Mouse (Mus musculus) stomach, embryonic 14.5 days (tissue): ENCODE data around the gene Slc36a1. TPM values are rescaled to one million over a fixed set of nuclear protein-coding genes. Genes with fewer than 3 reads are reported as not detected.

Experiments used
- ATAC-seq: fragments of 200-750 bp; cut with Nextera tagmentation; 2 replicates; pipeline ENCODE4 v1.8.0; 2017; ENCODE audit warnings: low read depth, moderate TSS enrichment; ENCODE audit not compliant: insufficient number of reproducible peaks, insufficient read depth, low FRiP score
- H3K27ac ChIP-seq: fragments of 300-500 bp; sonication (generic); 2 replicates; pipeline ENCODE4 v1.5.1; 2014; ENCODE audit warnings: mild to moderate bottlenecking, low read length, moderate library complexity, mixed read lengths
- H3K27me3 ChIP-seq: fragments of 300-500 bp; sonication (generic); 2 replicates; pipeline ENCODE4 v1.6.1; 2014; ENCODE audit warnings: low read length, control low read depth, mixed read lengths; ENCODE audit not compliant: control insufficient read depth, insufficient read depth
- H3K36me3 ChIP-seq: fragments of 300-500 bp; sonication (generic); 2 replicates; pipeline ENCODE4 v1.6.1; 2014; ENCODE audit warnings: mild to moderate bottlenecking, control low read depth, low read length, moderate library complexity, mixed read lengths; ENCODE audit not compliant: control insufficient read depth, insufficient read depth
- H3K4me1 ChIP-seq: fragments of 300-500 bp; sonication (generic); 2 replicates; pipeline ENCODE4 v1.6.1; 2014; ENCODE audit warnings: low read length, control low read depth, mixed read lengths; ENCODE audit not compliant: control insufficient read depth, insufficient read depth
- H3K4me2 ChIP-seq: fragments of 300-500 bp; sonication (generic); replicated peaks from 2 replicates; pipeline ENCODE4 v1.6.1; 2014; ENCODE audit warnings: low read depth, low read length, control low read depth
- H3K4me3 ChIP-seq: fragments of 300-500 bp; sonication (generic); 2 replicates; pipeline ENCODE4 v1.5.1; 2014; ENCODE audit warnings: low read depth, low read length, control low read depth
- H3K9ac ChIP-seq: fragments of 300-500 bp; sonication (generic); replicated peaks from 2 replicates; pipeline ENCODE4 v1.6.1; 2014; ENCODE audit warnings: low read depth, mild to moderate bottlenecking, control low read depth, low read length, moderate library complexity, mixed read lengths
- H3K9me3 ChIP-seq: fragments of 300-500 bp; sonication (generic); 2 replicates; pipeline ENCODE4 v1.6.1; 2016; ENCODE audit warnings: low read depth, low read length, control low read depth; ENCODE audit not compliant: control insufficient read depth
- WGBS: fragments of 180-500 bp; shearing (Covaris S2); extraction: QIAGEN DNeasy Blood & Tissue Kit; methylation state at CpG from one replicate; pipeline ENCODE4 v1.1.7; 2014; 5-methylcytosine and 5-hydroxymethylcytosine counted together
- polyA plus RNA-seq: library from polyadenylated mRNA; unstranded; fragments of >200 nt; fragmentation: Nextera tagmentation; extraction: Ambion mirVana; gene quantifications from 2 replicates; pipeline ENCODE4 v1.2.1, GENCODE M21; 2014

Slc36a1 gene
- polyA plus RNA-seq, 1 experiment from 2014 or later = 2.5 TPM

DNA sequence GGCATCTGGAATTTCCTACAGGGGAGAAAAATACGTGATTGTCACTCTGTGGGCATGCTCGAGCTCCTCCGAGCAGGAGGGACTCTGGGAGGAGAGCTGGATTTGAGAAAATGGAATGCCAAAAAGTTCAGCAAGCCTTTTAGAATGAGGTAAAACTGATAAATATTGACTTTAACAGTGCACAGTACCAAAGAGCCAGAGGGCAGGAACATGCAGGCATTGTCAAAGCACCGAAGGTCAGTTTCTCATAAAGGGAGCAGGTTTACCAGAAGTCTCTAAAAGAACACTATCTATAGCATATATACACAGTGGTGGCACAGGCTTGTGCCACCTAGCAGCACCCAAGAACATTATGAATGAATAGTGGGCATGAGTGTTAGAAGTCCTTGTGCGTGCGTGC is 35.2 kb upstream of the Slc36a1 start:
- H3K4me1 ChIP-seq = no peaks in the 10 kb centered on the region
- WGBS = 81% methylated on average over 6 of the region's 6 CpGs

DNA sequence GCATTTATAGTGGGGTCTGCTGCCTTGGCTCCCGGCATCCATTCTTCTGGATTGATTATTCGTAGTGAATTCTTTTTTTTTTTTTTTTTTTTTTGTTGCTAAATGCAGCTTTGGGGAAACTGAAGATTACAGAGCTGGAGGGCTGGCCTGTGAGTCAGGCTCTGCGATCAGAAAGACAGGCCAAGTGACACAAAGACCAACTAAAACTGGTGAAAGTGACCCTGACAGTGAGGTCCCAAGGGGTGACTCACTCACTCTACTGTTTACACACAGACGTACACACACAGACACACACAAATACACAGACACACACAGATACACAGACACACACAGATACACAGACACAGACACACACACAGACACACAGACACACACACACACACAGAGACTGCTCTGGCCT is 33.6 kb upstream of the Slc36a1 start:
- H3K27me3 ChIP-seq = no peaks in the 10 kb centered on the region; the same call in 1 of the 2 replicates
- no peaks in the 10 kb centered on the region for H3K36me3 ChIP-seq
- H3K4me2 ChIP-seq = no peak overlapping the region
- WGBS = 71% methylated on average over 4 of the region's 4 CpGs
- H3K4me3 ChIP-seq = no peak overlapping the region
- H3K9me3 ChIP-seq = no peaks in the 10 kb centered on the region
- no peak overlapping the region for H3K9ac ChIP-seq
- H3K27ac ChIP-seq = no peak overlapping the region
- no peak for ATAC-seq
- no peaks in the 10 kb centered on the region for H3K4me1 ChIP-seq

More for the DNA sequence above, 35.2 kb upstream of the Slc36a1 start:
- no peaks in the 10 kb centered on the region; the same call in 1 of the 2 replicates for H3K27me3 ChIP-seq
- no peak overlapping the region for H3K9ac ChIP-seq
- no peaks in the 10 kb centered on the region for H3K36me3 ChIP-seq
- no peak overlapping the region for H3K4me3 ChIP-seq
- no peak overlapping the region for H3K27ac ChIP-seq
- ATAC-seq = no peak
- no peak overlapping the region for H3K4me2 ChIP-seq
- H3K9me3 ChIP-seq = no peaks in the 10 kb centered on the region

DNA sequence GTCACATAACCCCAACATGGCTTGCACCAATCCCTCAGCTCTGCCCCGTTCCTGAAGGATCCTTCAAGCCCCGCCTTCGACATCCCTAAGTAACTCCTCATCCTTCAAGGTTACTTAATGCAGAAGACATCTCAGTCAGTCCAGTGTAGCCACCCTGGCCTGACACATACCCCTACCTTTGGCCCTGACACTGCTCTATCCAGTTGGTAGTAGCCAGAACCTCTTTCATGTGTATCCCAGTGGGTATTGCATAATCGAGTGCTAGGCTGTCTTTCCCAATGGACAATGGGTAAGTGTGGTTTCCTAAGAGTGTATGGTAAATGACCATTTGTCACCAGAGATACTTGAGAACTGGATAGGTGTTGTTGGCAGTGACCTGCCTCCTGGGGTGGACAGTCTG is 25.3 kb upstream of the Slc36a1 start:
- Histone ChIP-seq H3K9ac (no peak overlapping the region), H3K4me3 (no peak overlapping the region), H3K9me3 (no peaks in the 10 kb centered on the region), H3K27me3 (no peaks in the 10 kb centered on the region), H3K36me3 (no peaks in the 10 kb centered on the region), H3K4me1 (no peaks in the 10 kb centered on the region), H3K27ac (no peak overlapping the region), H3K4me2 (no peak overlapping the region)
- 83% methylated on average over 4 of the region's 4 CpGs for WGBS
- no peak for ATAC-seq

DNA sequence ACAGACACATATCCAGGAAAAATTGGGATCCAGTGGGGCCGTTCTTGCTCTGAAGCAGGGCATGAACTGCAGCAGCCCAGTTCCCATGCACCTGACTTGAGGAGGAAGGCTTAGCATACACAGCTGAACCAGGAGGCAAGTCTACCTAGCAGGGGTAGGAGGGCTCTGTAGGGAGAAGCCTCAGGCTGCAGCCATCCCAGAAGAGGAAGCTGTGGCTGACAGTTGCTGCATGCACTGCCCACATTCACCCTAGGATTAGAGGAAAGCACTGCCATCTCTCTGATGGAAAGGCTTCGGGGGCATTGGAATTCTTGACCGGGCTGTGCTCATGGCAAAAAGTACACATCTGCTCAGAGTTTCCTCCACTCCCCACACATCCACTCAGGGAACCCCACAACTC is 24.3 kb upstream of the Slc36a1 start:
- Histone ChIP-seq H3K9ac (no peak overlapping the region), H3K4me2 (no peak overlapping the region), H3K4me1 (no peaks in the 10 kb centered on the region), H3K36me3 (no peaks in the 10 kb centered on the region), H3K4me3 (no peak overlapping the region), H3K9me3 (no peaks in the 10 kb centered on the region), H3K27ac (no peak overlapping the region), H3K27me3 (no peaks in the 10 kb centered on the region)
- WGBS = 82% methylated on average over 3 of the region's 3 CpGs
- no peak for ATAC-seq

DNA sequence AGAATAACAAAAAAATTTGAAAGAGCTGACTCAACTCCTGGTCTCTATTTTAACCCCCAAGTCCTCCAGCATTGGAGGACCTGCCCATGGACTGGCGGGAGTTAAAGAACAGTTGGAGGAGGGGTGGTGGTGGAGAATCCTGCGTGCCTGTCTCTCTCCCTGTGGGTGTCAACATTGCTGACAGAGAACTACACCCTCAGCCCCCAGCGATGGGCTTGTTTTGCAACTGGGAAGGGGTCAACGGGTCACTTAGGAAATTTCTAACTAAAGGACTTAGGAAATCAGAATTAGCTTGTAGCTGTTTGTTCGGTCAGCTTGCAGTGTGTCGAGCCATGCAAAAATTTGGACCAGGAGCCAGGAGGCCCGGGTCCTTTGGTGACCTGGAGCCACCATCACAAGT is 21.0 kb upstream of the Slc36a1 start:
- Histone ChIP-seq H3K27me3 (no peaks in the 10 kb centered on the region), H3K9me3 (no peaks in the 10 kb centered on the region), H3K4me3 (no peak overlapping the region), H3K4me1 (no peaks in the 10 kb centered on the region), H3K36me3 (no peaks in the 10 kb centered on the region), H3K27ac (no peak overlapping the region), H3K4me2 (no peak overlapping the region), H3K9ac (no peak overlapping the region)
- WGBS = 48% methylated on average over 7 of the region's 7 CpGs
- no peak for ATAC-seq

DNA sequence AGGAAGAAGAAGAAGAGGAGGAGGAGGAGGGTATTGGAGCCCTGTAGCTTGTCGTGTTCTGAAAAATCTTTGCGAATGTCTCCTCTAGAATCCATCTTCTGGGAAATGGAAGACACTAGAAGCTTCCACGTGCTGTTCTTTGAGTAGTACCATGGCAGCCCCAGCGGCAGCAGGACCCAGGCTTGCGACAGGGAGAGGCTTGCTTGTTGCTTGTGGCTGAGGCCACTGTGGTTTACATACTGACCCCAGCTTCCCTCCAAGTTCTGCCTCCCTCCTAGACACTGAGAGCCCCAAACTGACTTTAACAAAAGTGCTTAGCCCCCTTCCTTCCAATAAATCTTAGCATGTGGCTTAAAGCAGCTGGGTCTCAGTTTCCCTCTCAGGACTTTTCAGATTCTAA is 19.9 kb upstream of the Slc36a1 start:
- Histone ChIP-seq H3K9ac (no peak overlapping the region), H3K9me3 (no peaks in the 10 kb centered on the region), H3K27ac (no peak overlapping the region), H3K4me2 (no peak overlapping the region), H3K36me3 (no peaks in the 10 kb centered on the region), H3K4me1 (no peaks in the 10 kb centered on the region), H3K4me3 (no peak overlapping the region), H3K27me3 (no peaks in the 10 kb centered on the region)
- WGBS = 81% methylated on average over 5 of the region's 5 CpGs
- no peak for ATAC-seq

DNA sequence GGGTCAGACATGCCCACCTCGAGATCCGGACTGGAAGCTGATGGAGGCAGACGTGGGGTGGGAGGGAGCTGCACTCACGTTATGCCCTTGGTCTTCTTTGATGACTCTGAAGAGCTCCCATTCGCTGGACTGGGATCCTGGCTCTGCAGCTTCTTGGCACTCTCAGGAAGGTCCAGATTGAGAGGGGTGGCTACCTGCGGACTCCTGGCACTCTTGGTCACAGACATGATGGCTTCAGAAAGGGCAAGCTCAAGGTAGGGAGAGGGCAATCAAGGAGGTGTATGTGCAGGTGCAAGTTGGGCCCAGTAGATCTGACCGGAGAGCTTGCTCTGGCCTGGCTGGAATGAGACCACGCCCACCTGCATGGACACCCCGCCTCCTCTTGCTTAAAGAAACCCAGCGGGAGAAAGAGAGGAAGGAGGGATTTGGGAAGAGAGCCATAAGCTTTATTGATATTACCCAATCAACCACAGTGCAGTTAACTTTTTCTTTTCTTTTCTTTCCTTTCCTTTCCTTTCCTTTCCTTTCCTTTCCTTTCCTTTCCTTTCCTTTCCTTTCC is 19.3 kb upstream of the Slc36a1 start, which contains the start of gene Slc36a2:
Gene Slc36a2, minus strand, starts transcription at position 345 of the 559 bp plus-strand sequence.
- 0 out of 2 replicates have a peak, but pooled peaks have one; percentile 23 for ATAC-seq
- Histone ChIP-seq H3K4me3 (no peak within 1 kb of the TSS), H3K9ac (no peak within 1 kb of the TSS), H3K4me1 (no peaks in the 10 kb centered on the region), H3K36me3 (no peaks in the 10 kb centered on the region), H3K27ac (no peak within 1 kb of the TSS), H3K27me3 (no peaks in the 10 kb centered on the region), H3K4me2 (no peak within 1 kb of the TSS), H3K9me3 (no peaks in the 10 kb centered on the region)
- 32% methylated on average over 10 of the region's 10 CpGs for WGBS

DNA sequence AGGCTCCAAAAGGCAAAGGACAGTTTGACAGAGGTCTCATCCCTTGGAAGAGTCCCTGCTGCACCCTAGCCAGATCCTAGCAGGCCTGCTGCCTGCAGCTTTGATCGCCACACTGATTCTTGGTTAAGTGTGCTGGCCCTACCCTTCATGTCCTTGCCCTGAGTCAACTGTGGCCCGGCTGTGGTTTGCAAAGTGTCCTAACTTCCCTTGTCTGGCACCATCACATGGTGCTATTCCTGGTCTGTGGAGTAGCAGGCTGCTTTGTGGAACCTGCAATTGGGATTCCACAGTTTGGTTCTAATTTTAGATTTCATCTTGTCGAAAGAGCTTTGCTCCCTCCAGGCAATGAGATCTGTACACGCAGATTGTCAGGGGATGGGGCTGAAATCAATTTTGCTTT is 16.9 kb upstream of the Slc36a1 start:
- Histone ChIP-seq H3K27me3 (no peaks in the 10 kb centered on the region), H3K4me3 (no peak overlapping the region), H3K9me3 (no peaks in the 10 kb centered on the region), H3K36me3 (no peaks in the 10 kb centered on the region), H3K9ac (no peak overlapping the region), H3K27ac (no peak overlapping the region), H3K4me1 (no peaks in the 10 kb centered on the region), H3K4me2 (no peak overlapping the region)
- 84% methylated on average over 4 of the region's 4 CpGs for WGBS
- no peak for ATAC-seq

DNA sequence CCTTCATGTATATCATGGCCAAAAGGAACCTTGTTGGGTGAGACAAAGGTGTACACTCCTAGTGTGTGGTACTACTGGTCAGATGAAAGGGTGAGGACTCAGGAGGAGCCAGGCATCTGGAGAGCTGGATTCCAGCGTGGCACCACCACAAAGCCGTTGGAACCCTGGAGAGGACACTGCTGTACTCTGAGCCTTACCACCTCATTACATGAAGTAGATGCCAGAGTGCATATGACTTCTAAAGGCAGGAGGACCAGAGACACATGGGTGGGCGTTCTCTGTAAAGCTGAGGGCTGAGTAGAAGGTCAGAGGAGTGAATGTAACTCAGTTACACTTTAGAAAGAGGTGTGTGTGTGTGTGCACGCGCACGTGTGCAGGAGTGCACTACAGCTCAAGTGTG is 16.4 kb upstream of the Slc36a1 start:
- no peak overlapping the region for H3K4me2 ChIP-seq
- no peaks in the 10 kb centered on the region for H3K4me1 ChIP-seq
- H3K36me3 ChIP-seq = no peaks in the 10 kb centered on the region
- WGBS = 82% methylated on average over 6 of the region's 6 CpGs
- no peaks in the 10 kb centered on the region for H3K9me3 ChIP-seq
- no peak overlapping the region for H3K4me3 ChIP-seq
- no peaks in the 10 kb centered on the region for H3K27me3 ChIP-seq
- no peak overlapping the region for H3K9ac ChIP-seq
- ATAC-seq = no peak
- H3K27ac ChIP-seq = no peak overlapping the region
